Mouse (Mus musculus) cerebellum, adult 9-10 months (tissue): ENCODE data around the gene Prkag3.
A peak's percentile ranks its signal among the peaks of the same experiment; 100 is the strongest.

Experiments used
- DNase-seq: peaks from one replicate; pipeline ENCODE4 v3.0.0; 2022

Gene Prkag3

DNA sequence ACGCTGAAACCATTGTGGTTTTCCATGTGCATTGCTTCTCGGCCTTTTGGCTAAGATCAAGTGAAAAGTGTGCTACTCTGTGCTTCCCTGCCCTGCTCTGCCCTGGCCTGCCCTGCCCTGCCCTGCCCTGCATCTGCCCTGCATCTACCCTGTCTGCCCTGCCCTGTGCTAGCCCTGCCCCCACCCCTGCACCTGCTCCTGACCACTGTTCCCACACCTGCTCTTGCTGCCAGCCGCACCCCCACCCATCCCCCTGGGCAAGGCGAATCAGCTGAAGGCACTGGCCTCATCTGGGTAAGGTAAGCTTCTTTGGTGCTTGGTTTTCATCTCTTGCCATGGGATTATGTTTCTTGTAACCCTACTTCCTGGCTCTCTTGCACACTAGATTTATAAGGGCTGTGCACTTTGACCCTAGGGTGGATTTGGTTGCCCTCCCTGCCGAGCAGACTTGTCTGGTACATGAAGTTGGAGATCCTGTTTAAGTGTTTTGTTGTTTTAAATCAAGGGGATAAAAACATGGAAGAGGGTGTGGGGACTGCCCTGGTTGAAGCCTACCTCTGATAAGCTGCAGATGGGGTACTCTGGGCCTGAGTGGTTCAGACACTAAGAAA is 5.3 kb upstream of the Prkag3 start:
- DNase-seq = no peak

DNA sequence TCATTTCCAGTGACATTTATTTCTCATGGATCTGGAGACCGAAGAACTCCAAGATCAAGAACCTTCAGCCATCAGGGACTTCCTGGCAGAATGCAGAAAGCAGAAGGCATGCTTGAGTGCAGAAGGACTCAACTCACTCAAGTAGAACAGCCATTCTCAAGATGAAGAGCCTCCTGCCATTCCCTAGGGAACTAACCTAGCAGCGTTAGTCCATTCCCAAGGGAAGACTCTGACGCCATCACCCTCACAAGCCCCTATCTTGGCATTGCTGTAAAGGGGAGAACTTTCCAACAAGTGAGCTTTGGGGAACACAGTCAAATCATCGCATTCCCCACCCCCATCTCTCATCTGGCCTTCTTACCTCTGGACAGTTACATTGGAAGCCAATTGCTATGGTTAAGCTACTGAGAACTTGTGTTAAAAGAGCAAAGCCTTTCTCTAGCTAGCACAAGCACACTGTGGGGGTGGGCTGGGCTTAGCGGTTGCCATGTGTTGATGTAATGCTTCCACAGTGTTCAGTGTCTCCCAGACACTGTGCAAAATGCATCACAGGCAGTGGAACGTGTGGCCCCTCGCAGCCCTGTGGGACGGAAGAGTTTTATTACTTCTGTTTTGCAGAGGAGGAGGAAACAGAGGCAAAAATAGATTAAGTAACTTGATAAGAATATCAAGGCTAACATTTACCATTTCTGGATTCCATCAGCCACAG is 4.4 kb upstream of the Prkag3 start:
- DNase-seq = no peak

DNA sequence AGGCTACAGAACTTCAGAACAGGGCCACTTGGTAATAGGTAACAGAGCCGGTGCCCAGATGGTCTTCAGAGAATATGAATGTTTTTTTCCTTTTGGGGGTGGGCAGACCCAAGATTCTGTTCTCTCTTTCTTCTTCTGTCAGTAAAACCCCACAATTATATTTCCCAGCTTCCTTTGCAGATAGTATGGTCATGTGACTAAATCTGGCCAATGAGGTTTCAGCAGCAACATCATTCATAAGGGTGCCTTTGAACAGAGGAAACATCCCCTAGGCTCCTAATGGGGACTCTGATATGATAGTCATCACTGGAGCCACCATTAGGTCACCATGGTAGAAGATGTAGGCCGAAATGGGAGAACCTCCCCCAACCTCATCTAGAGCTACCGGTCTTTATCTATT is 3.8 kb upstream of the Prkag3 start:
- no peak for DNase-seq

DNA sequence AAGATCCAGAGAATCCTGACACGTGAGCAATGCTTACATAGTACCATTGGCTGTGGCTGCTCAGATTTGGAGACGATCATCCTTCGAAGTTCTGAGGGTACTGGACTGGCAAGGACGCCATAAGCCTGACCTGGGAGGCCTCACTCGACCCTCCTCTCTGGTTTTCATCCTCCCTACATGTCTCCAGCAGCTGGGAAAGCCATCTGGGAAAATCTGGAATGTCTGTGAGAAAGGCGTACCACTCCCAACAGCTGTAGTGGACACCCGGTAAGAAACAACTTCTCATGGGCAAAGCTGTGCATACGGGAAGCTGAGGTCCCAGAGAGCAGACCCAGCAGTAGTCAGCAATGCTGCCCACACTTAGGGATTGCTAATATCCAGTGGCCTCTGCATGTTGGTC is 3.1 kb upstream of the Prkag3 start:
- no peak for DNase-seq

DNA sequence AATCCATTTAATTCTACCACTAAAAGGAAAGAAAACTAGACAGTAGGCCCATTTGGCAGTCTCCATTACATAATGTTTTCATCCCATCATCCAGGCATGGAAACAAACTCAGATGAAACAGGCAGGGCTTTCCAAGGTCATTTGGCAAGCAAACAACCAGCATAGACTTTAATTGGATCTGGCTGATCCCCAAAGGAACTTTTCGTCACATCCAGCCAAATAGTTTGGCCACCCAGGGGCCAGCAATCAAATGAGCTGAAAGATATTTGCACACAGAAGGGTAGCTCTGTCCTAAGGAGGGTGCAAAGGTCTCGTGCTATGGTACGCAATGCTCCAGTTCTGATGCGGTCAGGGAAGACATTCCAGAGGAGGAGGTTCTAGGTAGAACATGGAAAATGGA is 1.7 kb upstream of the Prkag3 start:
- DNase-seq = no peak

DNA sequence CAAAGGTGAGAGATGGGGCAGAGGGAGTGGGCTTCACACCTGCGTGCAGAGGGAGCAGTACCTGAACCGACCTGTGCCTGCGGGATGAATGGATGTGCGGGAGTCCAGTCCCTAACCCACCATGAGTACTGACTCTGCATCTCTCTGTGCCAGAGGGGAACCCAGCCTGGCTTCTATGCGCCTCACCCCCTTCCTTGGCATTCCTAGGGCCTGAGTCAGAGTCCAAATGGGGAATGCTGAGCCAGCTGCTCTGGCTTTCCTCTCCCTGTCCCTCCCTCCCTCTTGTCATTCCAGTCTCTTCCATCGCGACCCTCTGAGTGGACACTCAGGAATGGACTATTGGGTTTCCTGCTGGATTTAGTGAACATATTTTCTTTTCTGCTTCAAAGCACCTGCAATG is 280 bp upstream of the Prkag3 start:
- DNase-seq = no peak

DNA sequence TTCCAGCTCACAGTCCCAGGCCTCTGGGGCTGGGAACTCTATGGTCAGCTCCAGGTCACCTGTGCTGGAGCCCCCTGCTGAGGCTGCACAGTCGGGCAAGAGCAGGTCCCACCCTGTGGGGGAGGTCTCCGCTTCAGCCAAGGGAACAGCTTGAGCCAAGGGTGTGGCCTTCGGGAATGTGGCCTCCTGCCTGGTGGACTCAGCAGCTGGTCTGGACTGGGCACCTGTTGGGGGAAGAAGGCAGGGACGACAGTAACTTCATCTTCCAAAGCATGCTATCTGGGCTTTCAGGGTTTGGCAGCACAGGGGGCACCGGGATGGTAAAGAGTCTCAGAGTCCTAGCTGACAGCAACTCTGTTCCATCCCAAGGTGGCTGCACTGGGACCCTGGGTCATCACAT is 1.7 kb downstream of the Prkag3 start:
- DNase-seq = no peak

DNA sequence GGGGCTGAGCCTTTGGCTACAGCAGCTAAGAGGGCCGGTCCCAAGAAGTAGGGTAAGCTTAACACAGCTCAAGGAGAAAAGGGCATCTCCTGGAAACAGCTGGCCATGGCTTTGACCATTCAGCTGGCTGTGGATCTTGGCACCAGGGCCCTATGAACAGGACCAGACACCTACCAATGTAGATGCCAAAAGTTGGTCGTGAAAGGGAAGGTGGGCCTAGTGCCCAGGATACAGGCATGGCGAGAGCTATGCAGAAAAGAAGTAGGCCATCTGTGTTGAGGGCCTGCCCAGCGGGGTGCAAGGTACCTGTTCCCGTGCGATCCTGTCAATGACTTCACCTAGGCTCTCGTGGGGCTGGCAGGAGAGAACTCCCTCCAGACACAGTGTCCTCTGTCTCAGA is 8.2 kb downstream of the Prkag3 start:
- DNase-seq = no peak

DNA sequence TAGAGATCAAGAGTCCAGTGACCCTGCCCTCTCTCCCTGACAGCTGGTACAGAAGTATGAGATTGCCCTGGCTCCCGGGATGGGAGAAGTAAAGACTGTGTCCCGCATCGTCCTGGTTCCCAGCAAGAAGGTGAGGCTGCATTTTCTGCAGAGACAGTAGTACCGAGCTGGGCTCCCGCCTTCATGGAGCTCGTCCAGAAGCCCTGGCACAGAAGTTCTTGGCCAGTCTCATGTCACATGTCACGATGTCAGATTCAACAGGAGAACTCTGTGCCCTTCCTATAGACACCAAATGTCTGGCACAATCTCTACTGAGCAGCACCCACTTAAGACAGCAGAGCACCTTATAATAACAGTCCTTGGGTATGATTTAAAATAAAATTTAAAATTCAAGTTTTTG is 11.5 kb downstream of the Prkag3 start:
- DNase-seq = no peak

DNA sequence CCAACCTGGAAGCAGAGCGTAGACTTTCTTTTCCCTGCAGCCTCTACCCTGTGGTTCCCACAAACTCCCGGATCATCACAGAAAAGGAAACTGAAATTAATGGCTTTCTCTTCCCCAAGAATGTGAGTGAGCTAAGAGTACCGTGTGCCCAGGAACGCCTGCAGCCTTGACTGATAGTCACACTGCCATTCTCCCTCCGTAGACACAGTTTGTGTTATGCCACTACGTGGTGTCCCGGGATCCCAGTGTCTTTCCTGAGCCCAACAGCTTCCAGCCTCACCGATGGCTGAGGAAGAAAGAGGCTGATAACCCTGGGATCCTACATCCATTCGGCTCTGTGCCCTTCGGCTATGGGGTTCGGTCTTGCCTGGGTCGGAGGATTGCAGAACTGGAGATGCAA is 12.0 kb downstream of the Prkag3 start:
- DNase-seq = no peak

DNA sequence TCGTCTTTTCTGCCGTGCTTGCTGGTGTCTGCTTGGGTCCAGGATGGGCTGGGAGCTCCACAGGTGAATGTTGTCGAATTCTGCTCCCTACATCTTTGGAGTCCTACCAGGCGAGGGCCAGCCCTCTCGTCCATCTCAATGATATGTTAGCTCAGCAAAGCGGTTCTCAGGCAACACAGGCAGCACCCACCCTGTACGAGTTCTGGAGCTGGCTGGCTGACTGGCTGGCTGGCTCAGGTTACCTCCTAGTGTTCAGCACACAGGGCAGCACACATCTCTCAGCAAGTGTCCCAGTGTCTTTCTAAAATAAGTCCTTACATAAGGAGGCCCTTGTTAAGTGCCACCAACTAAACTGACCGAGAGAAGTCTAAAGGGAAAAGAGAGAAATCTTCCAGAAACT is 20.6 kb downstream of the Prkag3 start:
- no peak for DNase-seq

DNA sequence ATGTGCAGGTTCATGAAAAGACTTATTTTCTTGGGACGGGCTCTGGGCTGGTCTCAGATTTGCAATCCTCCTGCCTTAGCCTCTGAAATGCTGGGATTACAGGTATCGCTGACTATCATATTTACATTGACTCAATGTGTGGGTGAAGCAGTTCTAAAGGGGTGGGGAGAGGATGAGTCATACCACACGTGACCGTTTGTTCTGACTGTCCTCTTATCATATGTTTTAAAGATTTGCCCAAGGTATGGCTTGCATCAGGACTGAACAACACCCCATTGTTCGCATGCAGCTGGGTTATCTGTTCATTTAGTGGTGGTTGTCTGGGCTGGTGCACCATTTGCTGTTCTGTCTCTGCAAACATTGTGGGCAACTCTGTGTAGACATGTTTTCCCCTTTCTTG is 22.3 kb downstream of the Prkag3 start:
- no peak for DNase-seq

DNA sequence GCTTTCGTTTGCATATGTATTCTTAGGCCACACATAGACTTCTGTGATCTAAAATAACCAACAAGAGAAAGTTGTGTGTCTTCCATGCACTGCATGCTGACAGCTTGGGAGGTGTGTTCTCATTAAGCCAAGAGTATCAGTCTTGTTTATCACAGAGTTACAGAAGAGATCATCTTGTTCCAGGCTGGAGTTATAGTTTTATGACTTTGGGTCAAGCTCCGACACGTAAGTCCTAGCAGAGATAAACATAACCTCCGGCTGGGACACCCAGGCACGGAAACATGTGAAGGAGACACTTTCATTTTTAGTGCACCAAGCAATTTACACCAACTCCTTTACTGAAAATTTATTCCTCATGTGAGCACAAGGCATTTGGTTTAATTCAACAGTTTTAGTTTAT is 22.9 kb downstream of the Prkag3 start:
- no peak for DNase-seq

DNA sequence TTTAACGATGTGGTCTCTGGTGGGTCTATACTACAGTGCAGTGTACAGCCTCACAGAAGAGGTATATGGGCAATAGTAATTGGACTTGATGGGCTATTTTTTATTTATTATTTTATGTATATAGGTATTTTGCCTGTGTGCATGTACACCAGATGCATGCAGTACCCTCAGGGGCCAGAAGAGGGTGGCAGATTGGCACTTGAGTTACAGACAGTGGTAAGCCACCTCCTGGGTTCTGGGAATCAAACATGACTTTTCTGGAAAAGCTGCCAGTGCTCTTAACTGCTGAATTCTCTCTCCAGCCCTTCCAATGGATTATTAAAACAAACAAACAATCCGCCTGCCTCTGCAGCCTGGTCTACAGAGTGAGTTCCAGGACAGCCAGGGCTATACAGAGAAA is 25.3 kb downstream of the Prkag3 start:
- DNase-seq = no peak

DNA sequence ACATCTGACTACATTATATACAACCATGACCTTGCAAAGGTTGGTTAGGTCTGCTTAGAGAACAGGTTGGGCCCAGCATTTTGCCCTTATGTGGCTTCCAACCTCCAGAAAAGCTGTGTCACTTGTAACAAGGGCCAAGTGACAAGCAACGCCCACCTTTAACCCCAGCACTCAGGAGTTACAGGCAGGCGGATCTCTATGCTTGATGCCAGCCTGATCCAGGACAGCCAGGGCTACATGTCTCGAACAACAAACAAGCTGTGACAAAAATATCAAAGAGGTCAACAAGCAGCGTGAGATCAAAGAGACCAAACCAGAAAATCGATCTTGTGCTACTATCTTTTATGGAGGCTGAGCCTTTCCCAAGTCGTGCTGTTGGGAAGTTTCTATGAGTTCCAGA is 27.4 kb downstream of the Prkag3 start:
- DNase-seq = no peak

DNA sequence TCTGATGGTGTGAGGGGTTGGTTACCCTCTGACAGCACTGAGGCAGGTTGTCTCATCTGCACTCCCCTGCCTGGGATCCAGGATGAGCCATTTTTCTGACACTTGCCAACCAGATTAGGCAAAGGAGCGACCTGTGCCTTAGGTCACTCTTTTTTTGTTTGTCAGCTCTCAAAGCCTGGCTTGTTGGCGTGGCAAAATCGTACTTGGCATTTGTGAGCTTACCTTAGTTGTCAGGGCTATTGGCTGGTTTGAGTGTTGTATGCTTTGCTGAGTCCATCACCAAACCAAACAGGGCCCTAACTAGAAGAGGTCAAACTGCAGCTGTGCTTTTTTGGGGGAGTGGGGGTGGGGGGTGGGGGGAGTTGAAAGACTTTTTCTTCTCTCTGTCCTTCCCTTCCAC is 29.7 kb downstream of the Prkag3 start:
- no peak for DNase-seq

DNA sequence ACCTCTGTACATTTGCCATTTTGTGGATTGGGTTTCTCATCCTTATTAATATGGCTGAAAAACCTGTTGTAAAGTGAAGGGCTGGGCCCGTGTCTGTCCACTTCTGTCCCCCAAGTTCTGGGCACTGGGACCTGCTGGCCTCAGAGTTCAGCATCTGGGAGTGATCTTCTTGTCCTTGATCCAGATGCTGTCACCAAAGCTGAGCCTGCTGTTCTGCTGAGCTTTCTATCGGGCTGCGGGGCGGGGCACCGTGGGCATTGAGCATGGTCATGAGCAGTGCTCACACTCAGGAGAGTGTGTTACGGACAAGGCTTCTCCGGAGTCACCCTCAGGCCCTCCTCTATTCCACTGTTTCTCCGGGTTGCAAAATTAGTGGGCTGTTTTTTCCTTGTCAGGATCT is 30.9 kb downstream of the Prkag3 start:
- no peak for DNase-seq

DNA sequence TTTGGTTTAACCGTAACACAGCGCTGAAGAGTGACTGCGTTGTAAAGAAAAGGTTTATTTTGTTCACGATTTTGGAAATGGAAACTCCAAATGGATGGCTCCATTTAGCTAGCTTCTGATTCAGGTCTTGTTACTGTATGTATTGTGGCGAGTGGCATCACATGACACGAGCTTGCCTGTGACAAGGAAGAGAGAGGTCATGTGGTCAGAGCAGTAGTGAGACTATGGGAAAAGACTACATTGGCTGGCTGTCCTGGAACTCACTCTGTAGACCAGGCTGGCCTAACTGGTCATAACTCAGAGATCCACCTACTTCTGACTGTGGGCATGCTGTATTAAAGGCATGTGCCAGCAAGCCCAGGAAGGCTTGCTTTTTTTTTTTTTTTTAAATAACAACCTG is 33.1 kb downstream of the Prkag3 start:
- DNase-seq = no peak

DNA sequence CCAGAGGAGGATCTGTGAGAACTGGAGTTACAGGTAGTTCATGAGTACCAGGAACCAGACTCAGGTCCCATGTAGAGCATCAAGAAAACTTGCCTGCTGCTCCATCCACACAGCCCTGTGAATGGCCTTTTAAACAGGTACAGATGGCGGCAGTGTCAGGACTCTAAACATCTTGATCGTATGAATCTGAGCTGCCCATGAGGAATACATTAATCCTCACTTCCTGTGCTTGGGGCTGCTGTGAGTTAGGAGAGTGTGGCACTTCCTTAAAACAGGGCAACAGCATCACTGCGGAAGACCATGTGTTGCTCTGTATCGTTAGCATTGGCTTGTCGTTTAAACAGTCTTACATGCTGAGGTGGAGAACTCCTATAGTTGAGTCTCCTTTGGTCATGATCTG is 33.6 kb downstream of the Prkag3 start:
- no peak for DNase-seq

DNA sequence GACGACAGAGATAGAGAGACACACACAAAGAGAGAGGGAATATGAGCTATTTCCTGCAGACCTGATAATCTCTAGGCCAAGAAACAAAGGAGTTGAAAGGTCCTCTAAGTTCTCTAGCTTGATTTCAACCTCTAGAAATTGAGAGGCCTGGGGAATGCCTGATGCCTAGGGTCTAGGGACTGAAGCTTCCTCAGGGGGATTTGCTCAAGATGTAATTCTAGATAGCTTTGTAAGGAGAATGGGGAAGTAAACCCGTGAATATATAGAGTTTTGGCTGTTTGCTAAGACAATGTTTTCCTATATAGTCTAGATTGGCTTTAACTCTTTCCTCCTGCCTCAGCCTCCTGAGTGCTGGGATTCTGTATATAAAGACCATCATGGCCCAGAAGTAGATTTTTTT is 34.1 kb downstream of the Prkag3 start:
- DNase-seq = no peak

DNA sequence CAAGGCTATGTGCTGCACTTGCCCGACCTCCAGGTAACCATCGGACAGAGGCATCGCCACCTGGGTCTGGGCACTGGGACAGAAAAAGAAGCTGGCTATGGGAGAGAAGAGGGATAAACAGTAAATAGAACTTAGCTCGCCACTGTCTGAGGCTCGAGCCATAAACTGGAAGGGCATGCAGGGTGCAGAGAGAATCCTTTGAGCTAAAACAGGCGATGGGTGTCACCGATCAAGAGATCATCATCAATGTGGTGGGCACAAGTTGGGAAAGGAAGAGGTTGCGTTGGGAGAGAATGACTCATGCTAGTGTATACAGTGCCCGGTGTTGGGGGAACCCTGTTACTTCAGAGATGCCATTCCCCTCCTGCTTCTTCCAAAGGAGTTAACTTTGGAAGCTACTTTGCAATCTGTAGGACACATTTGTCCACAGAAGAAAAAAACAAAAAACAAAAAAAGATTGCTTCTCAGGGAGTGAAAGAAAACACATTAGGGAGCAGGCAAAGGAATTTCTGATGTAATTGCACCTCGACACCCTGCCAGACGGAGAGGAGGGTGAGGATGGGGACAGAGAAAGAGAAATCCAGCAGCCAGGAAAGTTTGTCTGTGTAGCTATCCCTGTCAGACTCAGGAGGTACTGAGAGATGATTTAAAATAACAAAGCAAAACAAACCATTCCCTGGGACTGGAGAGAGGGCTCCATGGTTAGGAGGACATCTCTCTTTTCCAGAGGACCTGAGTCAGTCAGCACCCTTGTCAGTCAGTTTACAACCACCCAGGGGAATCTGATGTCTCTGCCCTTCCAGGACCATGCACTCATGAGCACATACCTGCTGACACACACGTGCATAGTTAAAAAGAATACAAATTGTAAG is 34.9 kb downstream of the Prkag3 start:
- no peak for DNase-seq

DNA sequence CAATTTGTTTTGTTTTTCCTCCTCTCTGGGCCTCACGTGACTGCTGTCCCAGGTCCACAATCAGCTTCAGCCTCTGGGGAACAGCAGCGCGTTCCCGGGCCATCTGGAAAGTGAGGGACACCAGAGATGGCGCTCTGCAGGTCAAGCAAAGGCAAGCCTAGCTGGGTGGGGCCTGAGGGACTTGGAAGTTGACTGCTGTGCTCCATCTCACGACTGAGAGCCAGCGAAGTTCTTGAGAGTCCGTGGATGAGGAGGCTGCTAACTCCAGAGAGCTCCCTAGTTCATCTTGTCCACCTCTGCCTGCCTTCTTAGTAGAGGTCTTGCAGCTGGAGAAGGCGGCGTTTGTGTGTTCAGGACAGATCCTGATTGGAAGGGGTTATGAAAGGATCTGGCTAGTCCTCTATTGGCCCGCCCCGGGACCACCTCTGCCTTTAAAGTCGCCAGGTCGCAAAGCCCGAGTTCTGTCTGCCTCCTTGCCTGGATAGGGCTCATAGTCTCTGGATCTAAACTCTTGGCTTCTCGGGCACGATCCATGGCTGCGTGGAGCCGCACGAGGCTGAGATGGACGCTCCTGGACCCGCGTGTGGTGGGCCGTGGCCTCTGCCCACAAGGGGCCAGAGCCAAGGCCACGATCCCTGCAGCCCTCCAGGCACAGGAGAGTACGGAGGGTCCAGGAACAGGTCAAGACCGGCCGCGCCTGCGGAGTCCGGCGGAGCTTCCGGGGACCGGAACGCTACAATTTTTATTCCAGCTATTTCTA is 35.7 kb downstream of the Prkag3 start, which contains the start of gene Cyp27a1:
Gene Cyp27a1 (plus strand): TSS at position 476 of the 760 bp plus-strand sequence.
- DNase-seq = peak; percentile 9

DNA sequence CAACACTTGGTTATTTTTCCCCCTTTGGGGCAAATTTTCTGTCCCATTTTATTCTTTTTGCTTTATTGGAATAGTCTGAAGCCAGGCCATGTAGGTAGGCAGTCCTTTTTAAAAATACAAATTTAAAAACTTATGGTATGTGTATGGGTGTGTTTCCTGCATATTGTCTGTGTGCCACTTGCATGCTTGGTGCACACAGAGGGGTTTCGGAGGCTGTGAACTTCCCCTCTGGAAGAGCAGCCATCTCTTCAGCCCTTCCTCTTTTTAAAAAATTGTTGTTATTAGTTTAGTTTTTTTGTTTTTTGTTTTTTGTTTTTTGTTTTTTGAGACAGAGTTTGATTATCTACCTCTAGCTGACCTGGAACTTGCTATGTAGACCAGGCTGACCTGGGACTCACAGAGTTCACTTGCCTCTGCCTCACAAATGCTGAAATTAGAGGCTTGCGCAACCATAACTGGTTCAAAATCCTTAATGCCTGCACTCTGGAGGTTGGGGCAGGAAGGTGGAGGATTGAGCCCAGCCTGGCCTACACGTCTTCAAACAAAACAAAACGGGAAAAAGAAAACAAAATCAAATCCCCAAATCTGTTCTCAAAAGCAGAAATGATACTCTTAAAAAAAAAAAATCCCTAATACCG is 36.4 kb downstream of the Prkag3 start:
- no peak for DNase-seq
